Comparison of ENCODE assay signal across 8 mouse cellular contexts in genomic region chr6:30302156-30302555, GRCm38 (mm10). TPM values are rescaled to one million over a fixed set of nuclear protein-coding genes. Genes with fewer than 3 reads are reported as not detected.
DNase-seq lines count a peak whose midpoint lies in the region; ATAC-seq and TF ChIP-seq lines count a peak whose summit lies in the region.

No protein-coding gene starts in this region.

- peak overlapping the region; percentile 30; the same call in 1 of the 2 replicates for H3K9ac ChIP-seq in liver, embryonic 11.5 days (ENCODE audit: low read depth, low read length)

- TF ChIP-seq POLR2A in testis, adult 2 months (IDR thresholded peaks at IDR 0.05; ENCODE audit: control insufficient read depth, low read depth, low read length): no peak

- no peak overlapping the region; the same call in 1 of the 2 replicates for H3K27ac ChIP-seq in testis, adult 2 months (ENCODE audit: control insufficient read depth, insufficient read depth, low read depth, low read length)
- no peak overlapping the region for H3K27ac ChIP-seq in liver, embryonic 11.5 days (ENCODE audit: low read depth, low read length)

- peaks cover 8% of the 10 kb centered on the region for H3K4me1 ChIP-seq in testis, adult 2 months (ENCODE audit: control insufficient read depth, insufficient read depth, low read length)
- peaks cover 34% of the 10 kb centered on the region for H3K4me1 ChIP-seq in liver, embryonic 11.5 days (replicated peaks; ENCODE audit: control insufficient read depth, insufficient read depth, low read length)

- H3K27me3 ChIP-seq in testis, adult 2 months (ENCODE audit: control insufficient read depth, insufficient read depth, low read length): no peaks in the 10 kb centered on the region
- no peaks in the 10 kb centered on the region for H3K27me3 ChIP-seq in liver, embryonic 11.5 days (replicated peaks; ENCODE audit: control insufficient read depth, insufficient read depth, low read length)

- no peaks in the 10 kb centered on the region for H3K36me3 ChIP-seq in testis, adult 2 months (ENCODE audit: control insufficient read depth, insufficient read depth, low read length)
- no peaks in the 10 kb centered on the region for H3K36me3 ChIP-seq in liver, embryonic 11.5 days (ENCODE audit: control insufficient read depth, insufficient read depth, low read length)

- H3K4me3 ChIP-seq in testis, adult 2 months (ENCODE audit: control insufficient read depth, low read depth, low read length): peak overlapping the region; percentile 51; the same call in 1 of the 2 replicates
- H3K4me3 ChIP-seq in liver, embryonic 11.5 days (ENCODE audit: low read depth, low read length): peak overlapping the region; percentile 40

- WGBS in liver, embryonic 11.5 days: 26% methylated on average over 4 of the region's 4 CpGs

- H3K4me2 ChIP-seq in liver, embryonic 11.5 days: peak overlapping the region; percentile 61

- TF ChIP-seq CTCF in testis, adult 2 months (IDR thresholded peaks at IDR 0.05; ENCODE audit: control insufficient read depth, insufficient read depth, insufficient replicate concordance, low read depth, low read length): no peak

- H3K9me3 ChIP-seq in liver, embryonic 11.5 days (ENCODE audit: control insufficient read depth, low read length): no peaks in the 10 kb centered on the region

- peak; percentile 37 for DNase-seq in cerebellum, adult 9-10 months
- DNase-seq in cerebellum, postnatal 36 days: no peak
- DNase-seq in testis, postnatal 10 days (ENCODE audit: low spot score): no peak
- DNase-seq in liver, embryonic 11.5 days (ENCODE audit: low spot score): no peak
- no peak for DNase-seq in right cerebral cortex, postnatal 14 days
- DNase-seq in layer of hippocampus, adult 9-10 months (ENCODE audit: low spot score): no peak

- no peak for ATAC-seq in liver, embryonic 11.5 days (replicated peaks; ENCODE audit: low FRiP score)
- ATAC-seq in megakaryocyte progenitor cell, adult 5-6 weeks (replicated peaks; ENCODE audit: poor library complexity): no peak

RNA-seq across cellular contexts. Expression of gene Ube2h, which starts 2.2 kb away (rescaled TPM):
- polyA plus RNA-seq in testis, adult 2 months (2012; rRNA removed): 35.4 and 43.8 TPM in 2 replicates
- 21.6 and 22.5 TPM in 2 replicates for polyA plus RNA-seq in liver, embryonic 11.5 days (2014; fragmentation: Nextera tagmentation; extraction: Ambion mirVana)
- 6.7 and 8.9 TPM in 2 replicates for total RNA-seq in megakaryocyte progenitor cell, adult 5-6 weeks (2015)
- 5.6 and 7.5 TPM in 2 replicates for total RNA-seq in megakaryocyte progenitor cell, adult 5-6 weeks (2017)
